Mouse (Mus musculus) forebrain, embryonic 12.5 days (tissue): ENCODE results near the gene Mageb2. TPM values are rescaled to one million over a fixed set of nuclear protein-coding genes. Genes with fewer than 3 reads are reported as not detected.
"Not testable (repeated sequence)": the region's sequence is repeated elsewhere in the genome, so short reads cannot be mapped to it uniquely, and the experiment has no call there.

Experiments used
- ATAC-seq: fragments of 200-750 bp; cut with Nextera tagmentation; 2 replicates; pipeline ENCODE4 v1.8.0; 2017; ENCODE audit warnings: moderate TSS enrichment; ENCODE audit not compliant: low FRiP score
- H3K27ac ChIP-seq: fragments of 300-500 bp; sonication (generic); 2 replicates; pipeline ENCODE4 v1.5.1; 2016; ENCODE audit warnings: mild to moderate bottlenecking
- H3K27me3 ChIP-seq: fragments of 300-500 bp; sonication (generic); 2 replicates; pipeline ENCODE4 v1.6.1; 2016; ENCODE audit warnings: mild to moderate bottlenecking
- H3K36me3 ChIP-seq: fragments of 300-500 bp; sonication (generic); replicated peaks from 2 replicates; pipeline ENCODE4 v1.6.1; 2016; ENCODE audit warnings: mild to moderate bottlenecking
- H3K4me1 ChIP-seq: fragments of 300-500 bp; sonication (generic); 2 replicates; pipeline ENCODE4 v1.6.1; 2016
- H3K4me2 ChIP-seq: fragments of 300-500 bp; sonication (generic); 2 replicates; pipeline ENCODE4 v1.6.1; 2016; ENCODE audit warnings: mild to moderate bottlenecking, moderate library complexity
- H3K4me3 ChIP-seq: fragments of 300-500 bp; sonication (generic); replicated peaks from 2 replicates; pipeline ENCODE4 v1.5.1; 2016; ENCODE audit warnings: mild to moderate bottlenecking
- H3K9ac ChIP-seq: fragments of 300-500 bp; sonication (generic); 2 replicates; pipeline ENCODE4 v1.6.1; 2016; ENCODE audit warnings: mild to moderate bottlenecking
- H3K9me3 ChIP-seq: fragments of 300-500 bp; sonication (generic); 2 replicates; pipeline ENCODE4 v1.6.1; 2016
- WGBS: fragments of 180-500 bp; shearing (Covaris S2); methylation state at CpG from one replicate; pipeline ENCODE4 v1.1.7; 2016; 5-methylcytosine and 5-hydroxymethylcytosine counted together
- polyA plus RNA-seq: library from polyadenylated mRNA; unstranded; fragments of >200 nt; fragmentation: Nextera tagmentation; extraction: Ambion mirVana; gene quantifications from 2 replicates; pipeline ENCODE4 v1.2.1, GENCODE M21; 2016

Mageb2 gene
- not detected in 2 replicates for polyA plus RNA-seq

GRCm38 (mm10) chrX:91331390-91331789 lies at the start of gene Mageb2:
Gene Mageb2, plus strand, starts transcription at chrX:91331690.
- H3K9ac ChIP-seq, ATAC-seq: not testable (repeated sequence)
- 94% methylated on average over 2 of the region's 2 CpGs for WGBS

GRCm38 (mm10) chrX:91313256-91313655 lies 18.2 kb upstream of the Mageb2 start:
- H3K9me3 ChIP-seq, H3K4me1 ChIP-seq, ATAC-seq, H3K36me3 ChIP-seq, H3K27me3 ChIP-seq, H3K27ac ChIP-seq, H3K4me3 ChIP-seq, H3K4me2 ChIP-seq, H3K9ac ChIP-seq: not testable (repeated sequence)
- 93% methylated on average over 9 of the region's 9 CpGs for WGBS

More at GRCm38 (mm10) chrX:91331390-91331789, at the start of gene Mageb2:
- not testable (repeated sequence) for H3K27ac ChIP-seq, H3K4me1 ChIP-seq, H3K27me3 ChIP-seq, H3K4me3 ChIP-seq, H3K4me2 ChIP-seq, H3K9me3 ChIP-seq, H3K36me3 ChIP-seq

Other genes with a start within 250 kb of the Mageb2 start
- not detected in 2 replicates for gene Gm5072, start 60.8 kb downstream of the Mageb2 start, polyA plus RNA-seq
- gene Gm8914, start 148.4 kb downstream of the Mageb2 start, polyA plus RNA-seq: not detected in 2 replicates
- gene 1700084M14Rik, start 244.2 kb downstream of the Mageb2 start, polyA plus RNA-seq: not detected in 2 replicates